Comparison of ENCODE assay signal across 12 mouse cellular contexts in genomic region chr17:36844286-36844719, GRCm38 (mm10). TPM values are rescaled to one million over a fixed set of nuclear protein-coding genes. Genes with fewer than 3 reads are reported as not detected.
DNase-seq lines count a peak whose midpoint lies in the region; ATAC-seq and TF ChIP-seq lines count a peak whose summit lies in the region.
"Had no signal": no experiment of that assay in that cellular context is flagged by ENCODE, and none has a peak within 500 bp of the region (broad histone marks: within the 10 kb centered on the region; RNA-seq: fewer than 3 reads in every experiment).

No protein-coding gene starts in this region.

- peaks cover 6% of the 10 kb centered on the region for H3K4me1 ChIP-seq in thymus, adult 2 months (replicated peaks; ENCODE audit: control insufficient read depth, insufficient read depth, low read length)
- H3K4me1 ChIP-seq in liver, embryonic 14.5 days (replicated peaks; ENCODE audit: control insufficient read depth in 2 of 2, insufficient read depth in 2 of 2, low read length in 1 of 2), result peaks cover 23 to 29% of the 10 kb centered on the region in 2 experiments
- H3K4me1 ChIP-seq in cerebellum, adult 2 months (ENCODE audit: control insufficient read depth, insufficient read depth, low read length), result peaks cover 3% of the 10 kb centered on the region; the same call in 1 of the 2 replicates

- H3K4me3 ChIP-seq in thymus, adult 2 months (ENCODE audit: control insufficient read depth, insufficient read depth, low read length), result no peak overlapping the region
- H3K4me3 ChIP-seq in liver, embryonic 14.5 days (ENCODE audit: insufficient read depth in 1 of 2, low read depth in 2 of 2, low read length in 2 of 2), result no peak overlapping the region
- no peak overlapping the region for H3K4me3 ChIP-seq in cerebellum, adult 2 months (replicated peaks; ENCODE audit: insufficient read depth, low read depth, low read length)
- no peak overlapping the region for H3K4me3 ChIP-seq in layer of hippocampus, adult 2 months

- H3K27ac ChIP-seq in thymus, adult 2 months (ENCODE audit: control insufficient read depth, insufficient read depth, low read length), result no peak overlapping the region
- peak overlapping the region; percentile 25 for H3K27ac ChIP-seq in liver, embryonic 14.5 days
- no peak overlapping the region for H3K27ac ChIP-seq in cerebellum, adult 2 months (ENCODE audit: insufficient read depth, low read length)
- H3K27ac ChIP-seq in layer of hippocampus, adult 2 months, result no peak overlapping the region

- peak overlapping the region; percentile 57 for H3K4me2 ChIP-seq in liver, embryonic 14.5 days (ENCODE audit: low read depth)

- TF ChIP-seq CTCF in thymus, adult 2 months (IDR thresholded peaks at IDR 0.05; ENCODE audit: borderline replicate concordance, control insufficient read depth, extremely low read depth, insufficient read depth, low read length, poor library complexity), result no peak
- TF ChIP-seq CTCF in liver, embryonic 14.5 days (IDR thresholded peaks at IDR 0.05; ENCODE audit: low read depth), result no peak
- TF ChIP-seq CTCF in cerebellum, adult 2 months (IDR thresholded peaks at IDR 0.05; ENCODE audit: borderline replicate concordance, insufficient read depth, low read depth, low read length), result no peak
- no peak for TF ChIP-seq CTCF in layer of hippocampus, adult 2 months (conservative IDR thresholded peaks at IDR 0.05)

- no peak; the same call in 1 of the 2 replicates for TF ChIP-seq EP300 in liver, embryonic 14.5 days (IDR thresholded peaks at IDR 0.05; ENCODE audit: low read depth)

- TF ChIP-seq POLR2A in thymus, adult 2 months (IDR thresholded peaks at IDR 0.05; ENCODE audit: control insufficient read depth, extremely low read depth, insufficient read depth, low read length, poor library complexity), result no peak
- TF ChIP-seq POLR2A in cerebellum, adult 2 months (IDR thresholded peaks at IDR 0.05; ENCODE audit: borderline replicate concordance, insufficient read depth, low read length), result no peak

- DNase-seq in thymus, postnatal 0 days (ENCODE audit: low spot score), result peak; percentile 7
- DNase-seq in thymus, adult 2 months, result no peak
- no peak for DNase-seq in liver, embryonic 14.5 days (ENCODE audit: low read depth in 3 of 3, low spot score in 3 of 3)
- no peak for DNase-seq in cerebellum, adult 2 months
- DNase-seq in layer of hippocampus, adult 2 months (ENCODE audit: low spot score in 2 of 2), result no peak
- no peak for DNase-seq in adrenal gland, adult (ENCODE audit: inconsistent age in 2 of 2, low spot score in 1 of 2)
- DNase-seq: lung, adult 2 months; thymus, postnatal 25 days had no signal

- H3K27me3 ChIP-seq in thymus, adult 2 months (ENCODE audit: control insufficient read depth, insufficient read depth, low read length), result no peaks in the 10 kb centered on the region
- no peaks in the 10 kb centered on the region; the same call in 1 of the 2 replicates for H3K27me3 ChIP-seq in liver, embryonic 14.5 days (ENCODE audit: control insufficient read depth, insufficient read depth, low read length)
- H3K27me3 ChIP-seq in cerebellum, adult 2 months (ENCODE audit: control insufficient read depth, insufficient read depth, low read length), result no peaks in the 10 kb centered on the region

- H3K9me3 ChIP-seq in liver, embryonic 14.5 days (ENCODE audit: control insufficient read depth, low read length), result no peaks in the 10 kb centered on the region

- peak; percentile 92 for ATAC-seq in common myeloid progenitor, adult 5-6 weeks (replicated peaks; ENCODE audit: low read depth, poor library complexity, severe bottlenecking)
- peak; percentile 82 for ATAC-seq in liver, embryonic 14.5 days (ENCODE audit: insufficient read depth)

- peak overlapping the region; percentile 2; the same call in 1 of the 2 replicates for H3K9ac ChIP-seq in liver, embryonic 14.5 days (replicated peaks)

- H3K36me3 ChIP-seq in thymus, adult 2 months (ENCODE audit: control insufficient read depth, insufficient read depth, low read length), result no peaks in the 10 kb centered on the region
- no peaks in the 10 kb centered on the region for H3K36me3 ChIP-seq in liver, embryonic 14.5 days (replicated peaks; ENCODE audit: control insufficient read depth, insufficient read depth, low read depth)

RNA-seq across cellular contexts. Expression of gene Trim26, which starts 7.4 kb away (rescaled TPM):
- 17.9 and 19.9 TPM in 2 replicates for polyA plus RNA-seq in thymus, postnatal 0 days (2015; fragmentation: Nextera tagmentation; extraction: Ambion mirVana)
- 32.0 and 39.9 TPM in 2 replicates for polyA plus RNA-seq in thymus, adult 2 months (2012; rRNA removed)
- 10.8 and 18.0 TPM in 2 replicates for total RNA-seq in common myeloid progenitor, adult 5-6 weeks (2017)
- polyA plus RNA-seq in liver, embryonic 14.5 days (2012; rRNA removed), result 6.6 and 8.6 TPM in 2 replicates
- 6.7 and 7.9 TPM in 2 replicates for polyA plus RNA-seq in liver, embryonic 14.5 days (2014; fragmentation: Nextera tagmentation; extraction: Ambion mirVana)
- 29.4 and 29.9 TPM in 2 replicates for polyA plus RNA-seq in cerebellum, adult 2 months (2012; rRNA removed)
- 10 to 100 TPM; 22.5 to 26.1 TPM for total RNA-seq in layer of hippocampus, adult 2 months (2021)

RNA-seq across cellular contexts. Expression of gene Trim15, which starts 22.7 kb away (rescaled TPM):
- 0.08 and 0.09 TPM in 2 replicates for polyA plus RNA-seq in thymus, postnatal 0 days (2015; fragmentation: Nextera tagmentation; extraction: Ambion mirVana)
- 0.13 and 0.30 TPM in 2 replicates for polyA plus RNA-seq in thymus, adult 2 months (2012; rRNA removed)
- 0.18 TPM in 1 of 2 replicates, not detected in the other for total RNA-seq in common myeloid progenitor, adult 5-6 weeks (2017)
- 0.15 and 0.26 TPM in 2 replicates for polyA plus RNA-seq in liver, embryonic 14.5 days (2012; rRNA removed)
- 0.20 and 0.32 TPM in 2 replicates for polyA plus RNA-seq in liver, embryonic 14.5 days (2014; fragmentation: Nextera tagmentation; extraction: Ambion mirVana)
- 0.14 and 0.15 TPM in 2 replicates for polyA plus RNA-seq in cerebellum, adult 2 months (2012; rRNA removed)
- not detected for total RNA-seq in layer of hippocampus, adult 2 months (2021)
- total RNA-seq: hematopoietic stem cell, adult 5-6 weeks had no signal
- polyA plus RNA-seq: cortical plate, adult 2 months had no signal

RNA-seq across cellular contexts. Expression of gene Trim10, which starts 25.1 kb away (rescaled TPM):
- polyA plus RNA-seq in thymus, postnatal 0 days (2015; fragmentation: Nextera tagmentation; extraction: Ambion mirVana), result 0.09 and 0.24 TPM in 2 replicates
- 0.09 TPM in 1 of 2 replicates, not detected in the other for polyA plus RNA-seq in thymus, adult 2 months (2012; rRNA removed)
- 4.3 and 8.9 TPM in 2 replicates for total RNA-seq in common myeloid progenitor, adult 5-6 weeks (2017)
- 82.4 and 114 TPM in 2 replicates for polyA plus RNA-seq in liver, embryonic 14.5 days (2012; rRNA removed)
- polyA plus RNA-seq in liver, embryonic 14.5 days (2014; fragmentation: Nextera tagmentation; extraction: Ambion mirVana), result 251 and 278 TPM in 2 replicates
- 0.06 and 0.13 TPM in 2 replicates for polyA plus RNA-seq in cerebellum, adult 2 months (2012; rRNA removed)
- not detected for total RNA-seq in layer of hippocampus, adult 2 months (2021)
- polyA plus RNA-seq: cortical plate, adult 2 months had no signal

RNA-seq across cellular contexts. Expression of gene H2-M10.6, which starts 32.3 kb away (rescaled TPM):
- polyA plus RNA-seq in thymus, postnatal 0 days (2015; fragmentation: Nextera tagmentation; extraction: Ambion mirVana), result not detected in 2 replicates
- not detected in 2 replicates for polyA plus RNA-seq in thymus, adult 2 months (2012; rRNA removed)
- not detected in 2 replicates for total RNA-seq in common myeloid progenitor, adult 5-6 weeks (2017)
- not detected in 2 replicates for polyA plus RNA-seq in liver, embryonic 14.5 days (2012; rRNA removed)
- not detected in 2 replicates for polyA plus RNA-seq in liver, embryonic 14.5 days (2014; fragmentation: Nextera tagmentation; extraction: Ambion mirVana)
- not detected in 2 replicates for polyA plus RNA-seq in cerebellum, adult 2 months (2012; rRNA removed)
- not detected for total RNA-seq in layer of hippocampus, adult 2 months (2021)
- total RNA-seq: adrenal gland, adult 8-10 months; hematopoietic stem cell, adult 5-6 weeks had no signal
- polyA plus RNA-seq: cortical plate, adult 2 months; lung, adult 2 months had no signal

RNA-seq across cellular contexts. Expression of gene Trim40, which starts 45.6 kb away (rescaled TPM):
- polyA plus RNA-seq in thymus, postnatal 0 days (2015; fragmentation: Nextera tagmentation; extraction: Ambion mirVana), result 0.16 and 0.28 TPM in 2 replicates
- 0.38 and 0.71 TPM in 2 replicates for polyA plus RNA-seq in thymus, adult 2 months (2012; rRNA removed)
- total RNA-seq in common myeloid progenitor, adult 5-6 weeks (2017), result not detected in 2 replicates
- not detected in 2 replicates for polyA plus RNA-seq in liver, embryonic 14.5 days (2012; rRNA removed)
- not detected in 2 replicates for polyA plus RNA-seq in liver, embryonic 14.5 days (2014; fragmentation: Nextera tagmentation; extraction: Ambion mirVana)
- 0.07 TPM in 1 of 2 replicates, not detected in the other for polyA plus RNA-seq in cerebellum, adult 2 months (2012; rRNA removed)
- not detected for total RNA-seq in layer of hippocampus, adult 2 months (2021)
- total RNA-seq: hematopoietic stem cell, adult 5-6 weeks had no signal

Comparison
In these comparisons a context has a peak if more than half of its experiments do, and no peak if none do; other contexts are left out.
1. RNA of gene Trim10, which starts 25.1 kb away (polyA plus RNA-seq): 82.4 to 278 TPM in liver, embryonic 14.5 days; 0.06 to 0.13 TPM in cerebellum, adult 2 months, 0.09 to 0.24 TPM in thymus, postnatal 0 days and 0.09 TPM in thymus, adult 2 months; every median in the first group is over 10 times any median in the second.